Mouse (Mus musculus): Measurements from ENCODE around the gene C1qtnf7.

DNA sequence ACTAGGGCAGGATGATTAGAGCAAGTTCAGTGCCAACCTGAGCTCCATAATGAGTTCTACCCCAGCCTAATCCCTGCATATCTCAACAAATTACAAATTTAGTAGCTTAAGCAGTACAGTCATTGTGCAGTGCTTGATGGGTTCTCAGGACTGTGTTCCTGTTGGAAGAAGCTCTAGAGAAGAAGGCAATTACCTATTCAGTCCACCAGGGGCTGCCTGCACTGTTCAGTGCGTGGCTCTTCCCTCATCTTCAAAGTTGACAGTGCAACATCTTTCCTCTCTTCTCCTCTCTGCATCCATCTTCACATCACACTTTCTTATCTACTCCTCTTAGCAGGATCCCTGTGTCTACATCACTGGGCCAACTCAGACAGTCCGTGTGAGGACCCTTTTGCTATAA, 67.5 kb downstream of the C1qtnf7 start:
- TF ChIP-seq EP300 (IDR thresholded peaks at IDR 0.05; ENCODE audit: low read depth in 1 of 2, low read length in 2 of 2): no peak
- TF ChIP-seq CTCF (IDR thresholded peaks at IDR 0.05 in 2 of 3, conservative IDR thresholded peaks at IDR 0.05 in 1 of 3; ENCODE audit: control insufficient read depth in 1 of 3, insufficient read depth in 1 of 3, low read depth in 2 of 3, low read length in 3 of 3, poor library complexity in 1 of 3, severe bottlenecking in 1 of 3): peak in 2 of 3 experiments; percentile 17 to 29; a peak in 3 of 6 replicates
- TF ChIP-seq RAD21 (IDR thresholded peaks at IDR 0.05; ENCODE audit: low read depth, low read length): no peak; the same call in 1 of the 2 replicates
- TF ChIP-seq POLR2AphosphoS2 (IDR thresholded peaks at IDR 0.05; ENCODE audit: low read length): no peak
- TF ChIP-seq POLR2A (IDR thresholded peaks at IDR 0.05; ENCODE audit: control insufficient read depth in 1 of 2, insufficient read depth in 1 of 2, low read depth in 1 of 2, low read length in 2 of 2, poor library complexity in 1 of 2): no peak
- TF ChIP-seq MAFK (IDR thresholded peaks at IDR 0.05; ENCODE audit: borderline replicate concordance, low read depth, low read length): no peak
- no peak for TF ChIP-seq GATA1 (IDR thresholded peaks at IDR 0.05; ENCODE audit: low read depth, low read length)
- no peak for TF ChIP-seq ZNF384 (IDR thresholded peaks at IDR 0.05; ENCODE audit: low read depth, low read length)
- no peak for TF ChIP-seq ETS1 (IDR thresholded peaks at IDR 0.05; ENCODE audit: low read depth, low read length)
- no peak for TF ChIP-seq MAZ (IDR thresholded peaks at IDR 0.05; ENCODE audit: low read depth, low read length)
- no peak for TF ChIP-seq UBTF (IDR thresholded peaks at IDR 0.05; ENCODE audit: borderline replicate concordance, insufficient read depth, low read depth, low read length)

All from MEL (cell line).